8 mouse cellular contexts compared by ENCODE assay signal in genomic region chr12:76709795-76710350, GRCm38 (mm10). TPM values are rescaled to one million over a fixed set of nuclear protein-coding genes. Genes with fewer than 3 reads are reported as not detected.
A peak's percentile ranks its signal among the peaks of the same experiment; 100 is the strongest.
DNase-seq lines count a peak whose midpoint lies in the region.

No protein-coding gene starts in this region.

- peaks cover 25% of the 10 kb centered on the region for H3K4me1 ChIP-seq in hindbrain, embryonic 10.5 days (replicated peaks)

- WGBS in hindbrain, embryonic 10.5 days: 2% methylated on average over 55 of the region's 55 CpGs

- H3K27me3 ChIP-seq in hindbrain, embryonic 10.5 days (ENCODE audit: insufficient read depth, poor library complexity, severe bottlenecking): peaks cover 81% of the 10 kb centered on the region

- H3K36me3 ChIP-seq in hindbrain, embryonic 10.5 days: no peaks in the 10 kb centered on the region

- peak overlapping the region; percentile 68 for H3K4me3 ChIP-seq in hindbrain, embryonic 10.5 days

- peak overlapping the region; percentile 81 for H3K27ac ChIP-seq in hindbrain, embryonic 10.5 days

- DNase-seq in Muller cell, postnatal 12 days (ENCODE audit: inconsistent ontology term): peak; percentile 65
- DNase-seq in cerebellum, adult 11-12 months: peak; percentile 92
- DNase-seq in frontal cortex, adult 2 months (ENCODE audit: extremely low spot score in 1 of 2, low spot score in 1 of 2): peak; percentile 49 to 84
- no peak for DNase-seq in hindbrain, embryonic 10.5 days (ENCODE audit: low spot score)
- DNase-seq in layer of hippocampus, postnatal 10 days (ENCODE audit: low spot score in 2 of 2): peak; percentile 35 to 82
- peak; percentile 35 for DNase-seq in lung, postnatal 10 days
- peak; percentile 40 for DNase-seq in ovary, postnatal 14 days (ENCODE audit: low spot score)
- peak; percentile 73 to 82 for DNase-seq in thymus, postnatal 10 days (ENCODE audit: low spot score in 2 of 2)

- H3K9me3 ChIP-seq in hindbrain, embryonic 10.5 days: no peaks in the 10 kb centered on the region

RNA-seq across cellular contexts. Expression of gene Sptb, which starts 0.5 kb away (rescaled TPM):
- polyA plus RNA-seq in frontal cortex, adult 2 months (2012; rRNA removed): 32.1 and 33.9 TPM in 2 replicates
- 4.8 TPM in 2 replicates for polyA plus RNA-seq in hindbrain, embryonic 10.5 days (2016; fragmentation: Nextera tagmentation; extraction: Ambion mirVana)
- total RNA-seq in layer of hippocampus, postnatal 10 days (2021): 10 to 100 TPM; 62.8 to 69.1 TPM

RNA-seq across cellular contexts. Expression of gene Churc1, which starts 55.5 kb away (rescaled TPM):
- polyA plus RNA-seq in frontal cortex, adult 2 months (2012; rRNA removed): 93.2 and 103 TPM in 2 replicates
- polyA plus RNA-seq in hindbrain, embryonic 10.5 days (2016; fragmentation: Nextera tagmentation; extraction: Ambion mirVana): 132 and 135 TPM in 2 replicates
- total RNA-seq in layer of hippocampus, postnatal 10 days (2021): 10 to 100 TPM; 45.2 to 49.4 TPM

RNA-seq across cellular contexts. Expression of gene Fntb, which starts 55.5 kb away (rescaled TPM):
- polyA plus RNA-seq in frontal cortex, adult 2 months (2012; rRNA removed): 28.4 and 28.9 TPM in 2 replicates
- polyA plus RNA-seq in hindbrain, embryonic 10.5 days (2016; fragmentation: Nextera tagmentation; extraction: Ambion mirVana): 50.6 and 51.8 TPM in 2 replicates
- total RNA-seq in layer of hippocampus, postnatal 10 days (2021): 10 to 100 TPM; 23.8 to 23.9 TPM
